Mouse (Mus musculus): ENCODE data around the gene Rinl. TPM values are rescaled to one million over a fixed set of nuclear protein-coding genes. Genes with fewer than 3 reads are reported as not detected.

The Rinl gene
- total and polyA plus RNA-seq, 3 experiments, result 46.1 to 65.5 (median 60.6) TPM

GRCm38 (mm10) chr7:28829821-28830220 lies 41.1 kb downstream of the Rinl start:
- dilution Hi-C loops (cut with MboI; ENCODE audit: extremely low pct_ligation_motif_present, extremely low pct_unique_long_range_greater_than_20kb, low sequenced_read_pairs), result no loop called here
- no peaks in the 10 kb centered on the region for H3K27me3 ChIP-seq (replicated peaks)
- H3K4me1 ChIP-seq (ENCODE audit: control insufficient read depth in 1 of 2, insufficient read depth in 2 of 2), result peaks cover 3 to 25% of the 10 kb centered on the region in 2 experiments; a peak in 3 of 4 replicates
- TF ChIP-seq TBP (conservative IDR thresholded peaks at IDR 0.05; ENCODE audit: low read depth, low read length) (no peak), ZKSCAN1 (IDR thresholded peaks at IDR 0.05; ENCODE audit: borderline replicate concordance, low read depth, low read length) (no peak), RAD21 (IDR thresholded peaks at IDR 0.05; ENCODE audit: low read depth, low read length) (no peak)
- 0 out of 2 replicates have a peak, but pooled peaks cover 2% of the 10 kb centered on the region for H3K79me2 ChIP-seq (replicated peaks; ENCODE audit: control insufficient read depth, extremely low read depth, insufficient read depth, poor library complexity, severe bottlenecking)
- no peak overlapping the region for H3K4me3 ChIP-seq (replicated peaks in 1 of 3; ENCODE audit: low read depth in 2 of 3, low read length in 2 of 3, poor library complexity in 1 of 3)
- no peak for DNase-seq (ENCODE audit: extremely low read depth)
- in situ Hi-C loops (cut with MboI; ENCODE audit: low pct_ligation_motif_present, low pct_unique_long_range_greater_than_20kb, low sequenced_read_pairs), result loop anchor here (5.0 kb wide), 1 partner anchor 37 kb away; no protein-coding TSS in a partner anchor
- H3K9me3 ChIP-seq (replicated peaks; ENCODE audit: low read length), result peaks cover 11% of the 10 kb centered on the region
- H3K9ac ChIP-seq (ENCODE audit: insufficient read depth, low read depth), result no peak overlapping the region
- H3K36me3 ChIP-seq (replicated peaks in 1 of 2; ENCODE audit: control insufficient read depth in 1 of 2, insufficient read depth in 1 of 2, low read length in 1 of 2), result peaks cover 26 to 46% of the 10 kb centered on the region in 2 experiments
- H3K27ac ChIP-seq (ENCODE audit: insufficient read depth, low read depth), result no peak overlapping the region
- no peak overlapping the region for H3K4me2 ChIP-seq (ENCODE audit: insufficient read depth, low read depth, poor library complexity, severe bottlenecking)

GRCm38 (mm10) chr7:28830981-28831380 lies 42.2 kb downstream of the Rinl start:
- dilution Hi-C loops (cut with MboI; ENCODE audit: extremely low pct_ligation_motif_present, extremely low pct_unique_long_range_greater_than_20kb, low sequenced_read_pairs), result no loop called here
- H3K9ac ChIP-seq (ENCODE audit: insufficient read depth, low read depth), result no peak overlapping the region
- 0 out of 2 replicates have a peak, but pooled peaks cover 2% of the 10 kb centered on the region for H3K79me2 ChIP-seq (replicated peaks; ENCODE audit: control insufficient read depth, extremely low read depth, insufficient read depth, poor library complexity, severe bottlenecking)
- H3K36me3 ChIP-seq (replicated peaks in 1 of 2; ENCODE audit: control insufficient read depth in 1 of 2, insufficient read depth in 1 of 2, low read length in 1 of 2), result peaks cover 26 to 53% of the 10 kb centered on the region in 2 experiments
- DNase-seq (ENCODE audit: extremely low read depth), result no peak
- TF ChIP-seq SMC3 (IDR thresholded peaks at IDR 0.05; ENCODE audit: low read depth, low read length), result no peak
- peaks cover 3 to 23% of the 10 kb centered on the region in 2 experiments; a peak in 3 of 4 replicates for H3K4me1 ChIP-seq (ENCODE audit: control insufficient read depth in 1 of 2, insufficient read depth in 2 of 2)
- H3K27ac ChIP-seq (ENCODE audit: insufficient read depth, low read depth), result no peak overlapping the region
- in situ Hi-C loops (cut with MboI; ENCODE audit: low pct_ligation_motif_present, low pct_unique_long_range_greater_than_20kb, low sequenced_read_pairs), result no loop called here
- H3K4me3 ChIP-seq (replicated peaks in 1 of 3; ENCODE audit: low read depth in 2 of 3, low read length in 2 of 3, poor library complexity in 1 of 3), result no peak overlapping the region
- H3K9me3 ChIP-seq (replicated peaks; ENCODE audit: low read length), result peaks cover 11% of the 10 kb centered on the region
- no peak overlapping the region for H3K4me2 ChIP-seq (ENCODE audit: insufficient read depth, low read depth, poor library complexity, severe bottlenecking)
- no peaks in the 10 kb centered on the region for H3K27me3 ChIP-seq (replicated peaks)

GRCm38 (mm10) chr7:28831411-28832125 lies 42.8 kb downstream of the Rinl start:
- TF ChIP-seq NRF1 (IDR thresholded peaks at IDR 0.05; ENCODE audit: low read depth, low read length), result no peak
- no peak for TF ChIP-seq MEF2A (IDR thresholded peaks at IDR 0.05; ENCODE audit: borderline replicate concordance, low read depth, low read length)
- TF ChIP-seq UBTF (IDR thresholded peaks at IDR 0.05; ENCODE audit: low read depth, low read length), result no peak
- TF ChIP-seq MAX (IDR thresholded peaks at IDR 0.05; ENCODE audit: low read length), result no peak
- TF ChIP-seq JUN (IDR thresholded peaks at IDR 0.05; ENCODE audit: insufficient read depth, low read depth, low read length), result no peak
- no peak for TF ChIP-seq SMC3 (IDR thresholded peaks at IDR 0.05; ENCODE audit: low read depth, low read length)
- TF ChIP-seq HCFC1 (IDR thresholded peaks at IDR 0.05; ENCODE audit: low read depth, low read length), result no peak
- no peak for TF ChIP-seq ZKSCAN1 (IDR thresholded peaks at IDR 0.05; ENCODE audit: borderline replicate concordance, low read depth, low read length)
- no peak for TF ChIP-seq RCOR1 (conservative IDR thresholded peaks at IDR 0.05; ENCODE audit: low read depth, low read length)
- no peak for TF ChIP-seq TCF12 (IDR thresholded peaks at IDR 0.05; ENCODE audit: low read depth, low read length)
- no peak for TF ChIP-seq ETS1 (conservative IDR thresholded peaks at IDR 0.05; ENCODE audit: low read depth, low read length)
- TF ChIP-seq PAX5 (IDR thresholded peaks at IDR 0.05; ENCODE audit: low read length), result no peak
- TF ChIP-seq MYC (IDR thresholded peaks at IDR 0.05; ENCODE audit: low read depth, low read length), result no peak
- no peak for TF ChIP-seq ZC3H11A (IDR thresholded peaks at IDR 0.05; ENCODE audit: low read depth, low read length)
- no peak for TF ChIP-seq USF1 (IDR thresholded peaks at IDR 0.05; ENCODE audit: low read depth, low read length)
- TF ChIP-seq MAZ (IDR thresholded peaks at IDR 0.05; ENCODE audit: low read depth, low read length), result no peak
- no peak for TF ChIP-seq USF2 (conservative IDR thresholded peaks at IDR 0.05; ENCODE audit: low read depth, low read length)
- TF ChIP-seq POLR2AphosphoS2 (IDR thresholded peaks at IDR 0.05; ENCODE audit: low read depth, low read length), result no peak
- no peak for TF ChIP-seq GABPA (IDR thresholded peaks at IDR 0.05; ENCODE audit: insufficient replicate concordance, low read depth, low read length)

More at GRCm38 (mm10) chr7:28831411-28832125, 42.8 kb downstream of the Rinl start:
- dilution Hi-C loops (cut with MboI; ENCODE audit: extremely low pct_ligation_motif_present, extremely low pct_unique_long_range_greater_than_20kb, low sequenced_read_pairs) (no loop called here), in situ Hi-C loops (cut with MboI; ENCODE audit: low pct_ligation_motif_present, low pct_unique_long_range_greater_than_20kb, low sequenced_read_pairs) (no loop called here)
- no peak overlapping the region for H3K27ac ChIP-seq (ENCODE audit: insufficient read depth, low read depth)
- H3K79me2 ChIP-seq (replicated peaks; ENCODE audit: control insufficient read depth, extremely low read depth, insufficient read depth, poor library complexity, severe bottlenecking), result no peaks in the 10 kb centered on the region
- DNase-seq (ENCODE audit: extremely low read depth), result no peak
- no peaks in the 10 kb centered on the region for H3K27me3 ChIP-seq (replicated peaks)
- H3K9me3 ChIP-seq (replicated peaks; ENCODE audit: low read length), result peaks cover 11% of the 10 kb centered on the region
- no peak overlapping the region for H3K4me3 ChIP-seq (replicated peaks in 1 of 3; ENCODE audit: low read depth in 2 of 3, low read length in 2 of 3, poor library complexity in 1 of 3)
- no peak overlapping the region for H3K9ac ChIP-seq (ENCODE audit: insufficient read depth, low read depth)
- peaks cover 26 to 54% of the 10 kb centered on the region in 2 experiments for H3K36me3 ChIP-seq (replicated peaks in 1 of 2; ENCODE audit: control insufficient read depth in 1 of 2, insufficient read depth in 1 of 2, low read length in 1 of 2)
- no peak overlapping the region for H3K4me2 ChIP-seq (ENCODE audit: insufficient read depth, low read depth, poor library complexity, severe bottlenecking)
- peaks cover 3 to 19% of the 10 kb centered on the region in 2 experiments; a peak in 3 of 4 replicates for H3K4me1 ChIP-seq (ENCODE audit: control insufficient read depth in 1 of 2, insufficient read depth in 2 of 2)
